Mouse (Mus musculus): ENCODE measurements around the gene Hnrnph3.

Gene Hnrnph3

GRCm38 (mm10) chr10:63028396-63028795, 4.4 kb upstream of the Hnrnph3 start:
- no peak for DNase-seq

DNA sequence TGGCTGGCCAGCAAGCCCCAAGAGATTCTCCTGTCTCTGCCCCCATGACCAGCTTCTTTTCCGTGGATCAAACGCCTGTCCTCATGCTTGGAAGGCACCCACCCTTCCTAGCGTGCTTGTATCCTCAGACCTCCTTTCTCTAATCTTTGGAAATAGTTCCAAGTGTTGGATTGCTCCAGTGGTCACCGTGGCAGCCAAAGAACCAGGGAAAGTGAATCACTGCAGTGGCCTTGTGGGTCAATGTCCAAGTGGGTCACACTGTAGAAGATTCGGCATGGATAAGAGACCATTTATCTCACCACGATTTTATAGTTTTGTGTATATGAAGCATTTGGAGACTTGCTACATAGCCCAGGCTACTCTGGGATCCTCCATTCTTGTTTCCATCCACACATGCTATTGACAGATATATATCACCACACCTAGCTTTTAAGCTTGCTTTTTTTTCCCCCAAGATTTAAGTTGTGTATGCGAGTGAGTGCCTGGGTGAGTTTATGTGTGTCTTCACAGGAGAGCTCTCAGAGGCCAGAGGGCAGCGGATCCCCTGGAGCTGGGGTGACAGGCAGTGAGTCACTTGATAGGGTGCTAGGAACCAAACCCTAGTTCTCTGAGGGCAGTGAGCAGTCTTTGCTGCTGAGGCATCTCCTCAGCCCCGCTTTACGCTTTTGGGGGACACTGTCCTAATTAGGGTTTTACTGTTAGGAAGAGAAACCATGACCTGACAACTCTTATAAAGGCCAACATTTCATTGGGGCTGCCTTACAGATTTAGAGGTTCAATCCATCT, 3.6 kb upstream of the Hnrnph3 start:
- no peak for DNase-seq

GRCm38 (mm10) chr10:63026795-63027160, 2.8 kb upstream of the Hnrnph3 start:
- no peak for DNase-seq

- DNase-seq, result no peak
Measured at GRCm38 (mm10) chr10:63026156-63026794, 2.3 kb upstream of the Hnrnph3 start.

GRCm38 (mm10) chr10:63025491-63026011, 1.5 kb upstream of the Hnrnph3 start:
- no peak for DNase-seq

DNA sequence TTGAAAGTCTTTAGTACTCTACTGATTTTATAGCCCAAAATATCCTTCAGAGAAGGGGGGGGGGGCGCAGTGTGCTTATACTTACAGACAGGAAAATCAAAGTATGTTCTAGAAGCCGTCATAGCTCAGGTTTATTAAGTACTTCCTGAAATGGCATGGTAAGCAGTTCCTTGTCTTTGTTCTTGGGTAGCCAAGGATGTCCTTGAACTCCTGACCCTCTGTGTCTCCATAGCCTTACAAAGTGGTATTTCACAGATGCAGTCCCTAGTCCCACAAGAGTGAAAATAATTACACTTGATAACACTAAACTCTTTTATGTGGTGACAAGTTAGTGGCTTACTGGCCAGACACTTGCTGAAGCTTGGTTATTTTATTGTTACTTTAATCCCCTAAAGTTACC, 999 bp upstream of the Hnrnph3 start:
- peak in 1 of 2 experiments; percentile 17 for DNase-seq

DNA sequence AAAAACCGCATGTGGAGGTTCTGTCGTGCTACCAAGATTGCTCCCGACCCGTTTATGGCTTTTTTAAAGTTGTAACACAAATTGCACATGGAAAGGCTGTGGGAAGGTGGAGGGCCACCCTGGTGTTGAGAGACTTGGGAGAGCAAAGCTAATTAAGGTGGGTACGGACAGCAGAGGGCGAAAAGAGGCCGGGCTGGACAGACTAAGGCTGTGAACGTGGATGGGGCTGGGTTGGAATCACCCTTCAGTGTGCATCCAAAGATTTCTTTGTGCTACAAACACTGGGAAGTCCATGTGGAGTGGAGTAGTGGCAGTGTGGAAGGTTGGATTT, 528 bp upstream of the Hnrnph3 start:
- DNase-seq, result peak; percentile 75 to 77

GRCm38 (mm10) chr10:63023121-63023748, 782 bp downstream of the Hnrnph3 start:
- DNase-seq, result peak; percentile 81 to 83

DNA sequence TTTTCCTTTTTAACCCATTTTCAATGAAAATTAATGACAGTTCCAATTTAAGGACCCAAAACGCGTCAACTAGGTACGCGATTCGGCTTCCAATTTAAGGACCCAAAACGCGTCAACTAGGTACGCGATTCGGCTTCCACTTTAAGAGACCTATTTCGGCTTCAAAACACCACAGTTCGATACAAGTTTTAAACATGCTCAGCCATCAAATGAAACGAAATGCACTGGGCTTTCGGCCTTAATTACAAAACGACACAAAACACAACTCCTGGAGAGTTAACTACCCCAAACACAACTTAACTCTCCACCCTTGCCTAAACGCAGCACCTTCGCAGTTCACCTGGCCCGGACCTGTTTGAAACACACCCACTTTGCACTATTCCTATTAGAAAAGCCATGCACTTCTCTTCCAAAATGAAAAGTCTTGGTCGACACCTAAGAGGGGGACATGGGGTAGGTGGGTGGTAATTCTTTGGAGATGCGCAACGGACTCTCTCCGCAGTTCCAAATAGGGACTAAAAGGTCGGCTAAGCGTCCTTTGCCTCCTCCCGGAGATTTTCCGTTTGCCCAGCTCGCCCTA, 1.4 kb downstream of the Hnrnph3 start:
- no peak for DNase-seq

DNA sequence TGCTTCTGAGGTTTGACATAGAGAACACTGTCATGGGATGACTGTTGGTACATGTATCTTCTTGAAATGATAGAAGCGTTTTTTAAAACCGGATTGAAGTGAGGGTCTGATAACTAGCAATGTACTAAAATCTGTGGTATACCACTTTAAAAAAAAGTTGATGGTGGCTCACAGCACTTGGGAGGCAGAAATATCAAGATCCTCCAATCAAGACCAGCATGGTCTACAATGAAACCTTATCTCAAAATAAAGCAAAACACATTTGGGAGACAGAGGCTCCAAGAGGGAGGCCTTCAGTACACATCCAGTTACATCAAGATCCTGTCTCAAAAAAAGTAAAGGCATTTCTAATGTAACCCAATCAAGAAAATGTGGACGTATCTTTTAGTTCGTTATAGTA, 2.3 kb downstream of the Hnrnph3 start:
- DNase-seq, result no peak

DNA sequence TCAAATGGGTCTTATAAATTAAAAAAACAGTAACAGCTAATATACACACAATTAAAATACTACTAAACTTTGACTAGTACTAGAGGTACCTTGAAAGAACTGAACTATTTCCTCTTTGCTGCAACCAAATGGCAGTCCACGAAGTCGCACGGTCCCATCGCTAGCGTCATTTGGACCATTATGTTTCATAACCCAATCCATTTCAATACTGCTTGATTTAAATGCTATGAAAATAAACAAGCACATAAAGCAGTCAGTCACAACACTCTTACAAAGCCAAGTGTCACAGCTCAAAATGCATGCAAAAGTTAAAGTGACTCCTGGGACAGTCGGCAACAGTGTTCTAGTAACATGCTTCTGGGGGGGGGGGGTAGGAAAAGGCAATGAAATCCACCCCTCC, 4.7 kb downstream of the Hnrnph3 start:
- DNase-seq, result no peak

- no peak for DNase-seq
Measured at GRCm38 (mm10) chr10:63014168-63014567, 9.8 kb downstream of the Hnrnph3 start.

DNA sequence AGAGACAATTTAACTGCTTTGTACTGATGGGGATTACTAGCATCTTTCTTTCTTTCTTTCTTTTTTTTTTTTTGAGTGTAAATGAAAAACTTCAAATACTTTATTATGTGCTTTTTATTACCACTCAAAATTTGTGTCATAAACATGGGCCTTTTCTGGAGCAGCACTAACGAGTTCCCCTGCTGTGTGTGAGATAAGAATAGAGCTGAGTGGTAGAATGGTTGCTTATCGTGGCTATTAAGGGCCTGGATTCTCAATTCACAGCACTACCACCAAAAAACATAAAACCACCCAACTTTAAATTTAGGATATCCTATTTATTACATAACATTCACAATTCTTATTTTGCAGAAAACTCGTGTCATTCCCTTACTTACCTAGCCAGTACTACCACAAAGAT, 10.5 kb downstream of the Hnrnph3 start:
- no peak for DNase-seq

- no peak for DNase-seq
Measured at GRCm38 (mm10) chr10:63011556-63011955, 12.5 kb downstream of the Hnrnph3 start.

- no peak for DNase-seq
Measured at GRCm38 (mm10) chr10:63010268-63010667, 13.7 kb downstream of the Hnrnph3 start.

DNA sequence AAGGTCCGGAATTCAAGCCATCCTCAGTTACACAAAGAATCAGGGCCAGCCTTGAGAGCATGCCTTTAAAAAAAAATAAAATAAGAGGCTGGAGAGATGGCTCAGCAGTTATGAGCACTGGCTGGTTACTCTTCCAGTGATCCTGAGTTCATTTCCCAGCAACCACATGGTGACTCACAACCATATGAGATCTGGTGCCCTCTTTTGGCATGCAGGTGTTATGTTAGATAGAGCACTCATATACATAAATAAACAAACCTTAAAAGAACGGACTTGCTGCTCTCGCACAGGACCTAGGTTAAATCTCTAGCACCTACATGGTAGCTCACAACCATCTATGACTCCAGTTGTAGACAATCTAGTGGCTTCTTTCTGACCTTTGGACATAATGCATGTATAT, 15.8 kb downstream of the Hnrnph3 start:
- DNase-seq, result no peak

DNA sequence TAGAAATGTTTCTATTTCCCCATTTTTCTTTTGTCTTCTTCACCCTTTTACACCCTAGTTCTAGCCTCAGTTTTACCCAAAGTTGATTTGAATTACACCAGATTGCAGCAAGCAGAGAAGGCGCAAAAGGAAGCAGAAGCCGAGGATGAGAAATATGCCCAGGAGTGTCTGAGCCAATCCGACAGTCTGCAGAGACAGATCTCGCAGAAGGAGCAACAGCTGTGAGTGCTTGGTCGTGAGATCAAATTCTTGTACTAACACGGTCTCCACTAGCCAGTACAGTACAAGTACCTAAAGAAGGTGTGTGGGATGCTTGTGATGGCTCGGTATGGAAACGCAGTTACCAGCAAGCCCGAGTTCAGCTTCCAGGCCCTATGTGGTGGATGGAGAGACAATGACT, 19.5 kb downstream of the Hnrnph3 start:
- DNase-seq, result no peak

- no peak for DNase-seq
Measured at GRCm38 (mm10) chr10:63003252-63003651, 20.8 kb downstream of the Hnrnph3 start.

DNA sequence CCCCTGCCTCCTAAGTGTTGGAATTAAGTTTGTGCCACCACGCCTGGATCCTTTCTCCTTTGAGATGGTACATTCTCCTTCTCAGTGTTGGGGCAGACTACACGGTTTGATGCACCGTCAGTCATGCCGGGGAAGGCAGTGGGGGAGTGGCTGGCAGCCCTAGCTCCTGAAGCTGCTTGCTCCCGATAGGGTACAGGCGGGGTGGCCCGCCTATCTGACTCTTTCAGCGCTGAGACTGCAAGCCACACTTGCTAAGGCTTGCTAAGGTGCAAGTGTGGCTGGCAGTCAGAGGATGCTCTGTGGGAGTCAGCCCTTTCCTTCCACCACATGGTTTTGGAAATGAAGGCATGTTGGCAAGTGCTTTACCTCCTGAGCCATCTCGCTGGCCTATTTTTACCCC, 23.4 kb downstream of the Hnrnph3 start:
- no peak for DNase-seq

- peak in 1 of 2 experiments; percentile 9 for DNase-seq
Measured at GRCm38 (mm10) chr10:62993991-62994390, 30.0 kb downstream of the Hnrnph3 start.

DNA sequence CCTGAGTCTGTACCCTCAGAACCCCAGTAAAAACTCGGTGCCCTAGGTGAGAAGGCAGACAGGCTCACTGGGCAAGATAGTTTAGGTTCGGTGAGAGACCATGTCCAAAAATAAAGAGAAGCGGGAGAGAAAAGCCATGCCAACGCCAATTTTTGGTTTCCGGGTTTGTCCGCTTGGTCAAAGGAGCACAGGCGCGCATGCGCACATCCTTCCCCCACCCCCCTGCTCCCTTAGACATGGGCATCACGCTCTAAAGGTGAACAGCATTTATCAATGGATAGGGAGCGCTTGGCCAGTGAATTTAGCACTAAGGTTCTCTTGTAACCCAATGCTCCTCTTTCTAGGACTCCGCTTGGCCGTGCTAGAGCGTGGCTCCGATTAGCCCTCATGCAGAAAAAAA, 33.4 kb downstream of the Hnrnph3 start:
- no peak for DNase-seq

- DNase-seq, result peak in 1 of 2 experiments; percentile 46
Measured at GRCm38 (mm10) chr10:62987341-62987740, 36.7 kb downstream of the Hnrnph3 start.

DNA sequence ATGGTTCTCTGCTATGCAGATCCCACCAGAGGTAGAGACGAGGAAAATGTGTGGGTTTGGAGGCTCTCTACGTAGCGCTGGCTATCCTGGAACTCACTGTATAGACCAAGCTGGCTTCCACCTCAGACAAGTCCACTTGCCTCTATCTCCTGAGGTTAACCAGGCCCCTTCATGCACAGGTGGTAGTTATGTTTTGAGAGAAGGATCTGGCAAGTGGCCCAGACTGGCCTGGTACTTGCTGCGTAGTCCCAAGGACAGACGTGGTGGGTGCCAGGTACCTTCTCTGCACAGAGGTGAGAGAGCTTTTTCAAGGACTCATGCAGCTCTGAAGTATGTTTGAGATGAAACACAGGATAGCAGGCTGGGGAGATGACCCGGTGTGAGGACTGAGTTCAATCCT, 39.5 kb downstream of the Hnrnph3 start:
- peak; percentile 15 to 32 for DNase-seq

DNA sequence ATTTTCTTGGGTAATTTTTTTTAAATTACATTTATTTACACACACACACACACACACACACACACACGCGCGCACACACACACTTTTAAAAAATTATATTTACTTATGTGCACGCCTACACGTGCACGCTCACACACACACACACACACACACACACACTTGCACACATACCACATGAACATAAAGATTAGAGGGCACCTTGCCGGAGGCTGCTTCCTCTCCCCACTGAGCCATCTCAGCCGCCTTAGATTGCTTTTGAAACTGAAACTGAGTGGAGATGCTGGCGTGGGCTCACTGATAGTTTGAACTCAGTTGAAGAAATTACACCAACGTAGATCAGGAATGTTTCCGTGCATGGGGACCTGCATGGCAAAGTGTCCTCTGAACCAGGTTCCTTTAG, 39.9 kb downstream of the Hnrnph3 start:
- DNase-seq, result no peak

Measured in lung, postnatal 4 days (tissue).